Comparison of ENCODE assay signal across 8 mouse cellular contexts in the genomic region with DNA sequence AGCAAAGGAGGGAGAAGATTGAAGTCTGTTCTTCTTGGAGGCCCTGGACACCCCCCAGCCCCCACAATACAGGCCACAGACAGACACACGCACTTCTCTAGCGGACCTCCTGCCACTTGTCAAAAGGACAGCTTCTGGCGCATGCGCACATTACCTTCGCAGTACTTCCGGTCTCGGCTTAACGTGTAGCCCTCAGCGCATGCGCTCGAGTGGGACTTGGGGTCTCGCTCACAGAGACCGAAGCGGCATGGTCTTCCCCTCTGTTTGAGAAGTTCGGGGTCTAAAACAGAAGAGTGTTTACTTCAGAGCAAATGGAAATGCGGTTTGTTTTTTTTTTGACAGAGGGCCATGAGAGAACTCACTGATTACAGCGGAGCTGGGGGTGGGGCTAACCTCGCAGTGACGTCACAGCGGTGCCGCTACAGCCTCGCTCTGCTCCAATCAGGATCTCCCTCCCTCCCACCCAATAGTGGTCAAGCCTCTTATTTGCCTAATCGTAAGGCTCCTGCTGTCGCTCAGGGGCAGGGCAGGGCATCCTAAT. TPM values are rescaled to one million over a fixed set of nuclear protein-coding genes. Genes with fewer than 3 reads are reported as not detected.
DNase-seq lines count a peak whose midpoint lies in the region; ATAC-seq lines count a peak whose summit lies in the region.

No protein-coding gene starts in this region.

- H3K27ac ChIP-seq in hindbrain, embryonic 11.5 days (ENCODE audit: low read depth, low read length), result peak overlapping the region; percentile 51; the same call in 1 of the 2 replicates

- no peaks in the 10 kb centered on the region for H3K4me1 ChIP-seq in hindbrain, embryonic 11.5 days (replicated peaks; ENCODE audit: control insufficient read depth, insufficient read depth, low read length)

- DNase-seq in Muller cell, postnatal 12 days (ENCODE audit: inconsistent ontology term), result peak; percentile 94
- DNase-seq in cerebellum, adult 9-11 months, result peak; percentile 96
- peak; percentile 82 to 95 for DNase-seq in frontal cortex, adult 2 months (ENCODE audit: extremely low spot score in 1 of 2, low spot score in 1 of 2)
- DNase-seq in hindbrain, embryonic 11.5 days (ENCODE audit: low spot score), result peak; percentile 97
- DNase-seq in layer of hippocampus, postnatal 10 days (ENCODE audit: low spot score in 2 of 2), result peak; percentile 91 to 92
- peak; percentile 95 for DNase-seq in lung, postnatal 10 days
- peak; percentile 90 for DNase-seq in ovary, postnatal 36 days (ENCODE audit: low spot score)
- peak; percentile 92 for DNase-seq in thymus, postnatal 25 days

- H3K9ac ChIP-seq in hindbrain, embryonic 11.5 days (ENCODE audit: low read depth, low read length), result peak overlapping the region; percentile 50

- H3K4me2 ChIP-seq in hindbrain, embryonic 11.5 days (replicated peaks; ENCODE audit: low read depth, low read length), result peak overlapping the region; percentile 44

- WGBS in hindbrain, embryonic 11.5 days, result under 1% methylated on average over 24 of the region's 24 CpGs

- H3K36me3 ChIP-seq in hindbrain, embryonic 11.5 days (ENCODE audit: control insufficient read depth, insufficient read depth, low read length), result no peaks in the 10 kb centered on the region

- peak; percentile 98 for ATAC-seq in hindbrain, embryonic 11.5 days (ENCODE audit: low FRiP score)

- H3K27me3 ChIP-seq in hindbrain, embryonic 11.5 days (ENCODE audit: control insufficient read depth, insufficient read depth, low read length), result no peaks in the 10 kb centered on the region

- no peaks in the 10 kb centered on the region for H3K9me3 ChIP-seq in hindbrain, embryonic 11.5 days (ENCODE audit: control insufficient read depth, low read length)

- H3K4me3 ChIP-seq in hindbrain, embryonic 11.5 days (ENCODE audit: low read depth, low read length), result peak overlapping the region; percentile 45

RNA-seq across cellular contexts. Expression of a gene that starts 30.1 kb away (rescaled TPM):
- polyA plus RNA-seq in frontal cortex, adult 2 months (2012; rRNA removed), result 6.4 and 7.7 TPM in 2 replicates
- polyA plus RNA-seq in hindbrain, embryonic 11.5 days (2014; fragmentation: Nextera tagmentation; extraction: Ambion mirVana), result 1.4 and 2.0 TPM in 2 replicates
- 1 to 10 TPM; 1.9 to 2.8 TPM for total RNA-seq in layer of hippocampus, postnatal 10 days (2021)

Comparison
In these comparisons a context has a peak if more than half of its experiments do, and no peak if none do; other contexts are left out.
1. Peak in every context shown above with its lines: DNase-seq, ATAC-seq, H3K4me3 ChIP-seq and H3K27ac ChIP-seq.